Mouse (Mus musculus): ENCODE results near the gene Arrb1. TPM values are rescaled to one million over a fixed set of nuclear protein-coding genes. Genes with fewer than 3 reads are reported as not detected.
A peak's percentile ranks its signal among the peaks of the same experiment; 100 is the strongest.

The Arrb1 gene
- polyA plus RNA-seq, 1 experiment from 2014 or later: 5.3 TPM

- Histone ChIP-seq H3K4me3 (ENCODE audit: low read depth, low read length) (no peak overlapping the region), H3K4me2 (no peak overlapping the region), H3K36me3 (ENCODE audit: control insufficient read depth, insufficient read depth, low read length) (no peaks in the 10 kb centered on the region), H3K27me3 (ENCODE audit: control insufficient read depth, insufficient read depth, low read length) (peaks cover 21% of the 10 kb centered on the region), H3K4me1 (ENCODE audit: control insufficient read depth, insufficient read depth, low read length) (no peaks in the 10 kb centered on the region), H3K27ac (ENCODE audit: low read depth, low read length) (no peak overlapping the region), H3K9me3 (replicated peaks; ENCODE audit: control insufficient read depth, low read length) (no peaks in the 10 kb centered on the region), H3K9ac (ENCODE audit: low read depth, low read length) (no peak overlapping the region)
- no peak for ATAC-seq (replicated peaks; ENCODE audit: insufficient number of reproducible peaks, low FRiP score, low TSS enrichment)
- WGBS (ENCODE audit: insufficient replicate concordance): 63% methylated on average over 2 of the region's 2 CpGs
Measured at GRCm38 (mm10) chr7:99618264-99618663, 83.0 kb downstream of the Arrb1 start.

- WGBS (ENCODE audit: insufficient replicate concordance): 9% methylated on average over 3 of the region's 3 CpGs
- H3K9ac ChIP-seq (ENCODE audit: low read depth, low read length): no peak overlapping the region
- H3K27me3 ChIP-seq (ENCODE audit: control insufficient read depth, insufficient read depth, low read length): peaks cover 25% of the 10 kb centered on the region
- H3K4me2 ChIP-seq: no peak overlapping the region
- ATAC-seq (replicated peaks; ENCODE audit: insufficient number of reproducible peaks, low FRiP score, low TSS enrichment): no peak
- H3K4me3 ChIP-seq (ENCODE audit: low read depth, low read length): no peak overlapping the region
- H3K4me1 ChIP-seq (ENCODE audit: control insufficient read depth, insufficient read depth, low read length): no peaks in the 10 kb centered on the region
- no peak overlapping the region for H3K27ac ChIP-seq (ENCODE audit: low read depth, low read length)
- no peaks in the 10 kb centered on the region for H3K36me3 ChIP-seq (ENCODE audit: control insufficient read depth, insufficient read depth, low read length)
- no peaks in the 10 kb centered on the region for H3K9me3 ChIP-seq (replicated peaks; ENCODE audit: control insufficient read depth, low read length)
Measured at GRCm38 (mm10) chr7:99618860-99619259, 83.6 kb downstream of the Arrb1 start.

- Histone ChIP-seq H3K9ac (ENCODE audit: low read depth, low read length) (peak overlapping the region; percentile 54), H3K27me3 (ENCODE audit: control insufficient read depth, insufficient read depth, low read length) (peaks cover 85% of the 10 kb centered on the region), H3K4me2 (peak overlapping the region; percentile 92), H3K4me3 (ENCODE audit: low read depth, low read length) (peak overlapping the region; percentile 56), H3K4me1 (ENCODE audit: control insufficient read depth, insufficient read depth, low read length) (peaks cover 16% of the 10 kb centered on the region), H3K36me3 (ENCODE audit: control insufficient read depth, insufficient read depth, low read length) (no peaks in the 10 kb centered on the region), H3K27ac (ENCODE audit: low read depth, low read length) (no peak overlapping the region), H3K9me3 (replicated peaks; ENCODE audit: control insufficient read depth, low read length) (no peaks in the 10 kb centered on the region)
- ATAC-seq (replicated peaks; ENCODE audit: insufficient number of reproducible peaks, low FRiP score, low TSS enrichment): peak; percentile 74
- under 1% methylated on average over 81 of the region's 81 CpGs for WGBS (ENCODE audit: insufficient replicate concordance)
Measured at GRCm38 (mm10) chr7:99625722-99626375, 90.6 kb downstream of the Arrb1 start.

GRCm38 (mm10) chr7:99626376-99627270, 91.4 kb downstream of the Arrb1 start, which contains the start of gene Tpbgl:
TSS of gene Tpbgl (minus strand) at chr7:99627103.
- Histone ChIP-seq H3K4me2 (peak within 1 kb of the TSS; percentile 92), H3K9me3 (replicated peaks; ENCODE audit: control insufficient read depth, low read length) (no peaks in the 10 kb centered on the region), H3K9ac (ENCODE audit: low read depth, low read length) (peak within 1 kb of the TSS; percentile 54), H3K27ac (ENCODE audit: low read depth, low read length) (no peak within 1 kb of the TSS), H3K36me3 (ENCODE audit: control insufficient read depth, insufficient read depth, low read length) (no peaks in the 10 kb centered on the region), H3K4me3 (ENCODE audit: low read depth, low read length) (peak within 1 kb of the TSS; percentile 56), H3K27me3 (ENCODE audit: control insufficient read depth, insufficient read depth, low read length) (peaks cover 86% of the 10 kb centered on the region), H3K4me1 (ENCODE audit: control insufficient read depth, insufficient read depth, low read length) (peaks cover 16% of the 10 kb centered on the region)
- 0 out of 2 replicates have a peak, but pooled peaks have one; percentile 14 for ATAC-seq (replicated peaks; ENCODE audit: insufficient number of reproducible peaks, low FRiP score, low TSS enrichment)
- WGBS (ENCODE audit: insufficient replicate concordance): under 1% methylated on average over 70 of the region's 83 CpGs

GRCm38 (mm10) chr7:99627366-99627765, 92.1 kb downstream of the Arrb1 start:
- Histone ChIP-seq H3K9ac (ENCODE audit: low read depth, low read length) (no peak overlapping the region), H3K9me3 (replicated peaks; ENCODE audit: control insufficient read depth, low read length) (no peaks in the 10 kb centered on the region), H3K4me3 (ENCODE audit: low read depth, low read length) (peak overlapping the region; percentile 56; the same call in 1 of the 2 replicates), H3K27ac (ENCODE audit: low read depth, low read length) (no peak overlapping the region), H3K4me2 (peak overlapping the region; percentile 92), H3K36me3 (ENCODE audit: control insufficient read depth, insufficient read depth, low read length) (no peaks in the 10 kb centered on the region), H3K4me1 (ENCODE audit: control insufficient read depth, insufficient read depth, low read length) (peaks cover 16% of the 10 kb centered on the region), H3K27me3 (ENCODE audit: control insufficient read depth, insufficient read depth, low read length) (peaks cover 84% of the 10 kb centered on the region)
- no peak for ATAC-seq (replicated peaks; ENCODE audit: insufficient number of reproducible peaks, low FRiP score, low TSS enrichment)
- WGBS (ENCODE audit: insufficient replicate concordance): 9% methylated on average over 7 of the region's 7 CpGs

- H3K27ac ChIP-seq (ENCODE audit: low read depth, low read length): no peak overlapping the region
- WGBS (ENCODE audit: insufficient replicate concordance): 12% methylated on average over 6 of the region's 6 CpGs
- no peak for ATAC-seq (replicated peaks; ENCODE audit: insufficient number of reproducible peaks, low FRiP score, low TSS enrichment)
- no peaks in the 10 kb centered on the region for H3K9me3 ChIP-seq (replicated peaks; ENCODE audit: control insufficient read depth, low read length)
- H3K4me1 ChIP-seq (ENCODE audit: control insufficient read depth, insufficient read depth, low read length): no peaks in the 10 kb centered on the region
- no peaks in the 10 kb centered on the region for H3K36me3 ChIP-seq (ENCODE audit: control insufficient read depth, insufficient read depth, low read length)
- H3K9ac ChIP-seq (ENCODE audit: low read depth, low read length): no peak overlapping the region
- no peak overlapping the region for H3K4me2 ChIP-seq
- H3K27me3 ChIP-seq (ENCODE audit: control insufficient read depth, insufficient read depth, low read length): peaks cover 47% of the 10 kb centered on the region
- H3K4me3 ChIP-seq (ENCODE audit: low read depth, low read length): no peak overlapping the region
Measured at GRCm38 (mm10) chr7:99632286-99632685, 97.0 kb downstream of the Arrb1 start.

- Histone ChIP-seq H3K27me3 (ENCODE audit: control insufficient read depth, insufficient read depth, low read length) (peaks cover 29% of the 10 kb centered on the region), H3K9me3 (replicated peaks; ENCODE audit: control insufficient read depth, low read length) (no peaks in the 10 kb centered on the region), H3K9ac (ENCODE audit: low read depth, low read length) (no peak overlapping the region), H3K27ac (ENCODE audit: low read depth, low read length) (no peak overlapping the region), H3K4me2 (no peak overlapping the region), H3K4me3 (ENCODE audit: low read depth, low read length) (no peak overlapping the region), H3K4me1 (ENCODE audit: control insufficient read depth, insufficient read depth, low read length) (no peaks in the 10 kb centered on the region), H3K36me3 (ENCODE audit: control insufficient read depth, insufficient read depth, low read length) (no peaks in the 10 kb centered on the region)
- ATAC-seq (replicated peaks; ENCODE audit: insufficient number of reproducible peaks, low FRiP score, low TSS enrichment): no peak
- WGBS (ENCODE audit: insufficient replicate concordance): 69% methylated on average over 8 of the region's 8 CpGs
Measured at GRCm38 (mm10) chr7:99633966-99634665, 98.8 kb downstream of the Arrb1 start.

GRCm38 (mm10) chr7:99641245-99641644, 106.0 kb downstream of the Arrb1 start:
- Histone ChIP-seq H3K4me3 (ENCODE audit: low read depth, low read length) (no peak overlapping the region), H3K9ac (ENCODE audit: low read depth, low read length) (no peak overlapping the region), H3K4me2 (no peak overlapping the region), H3K36me3 (ENCODE audit: control insufficient read depth, insufficient read depth, low read length) (no peaks in the 10 kb centered on the region), H3K27ac (ENCODE audit: low read depth, low read length) (no peak overlapping the region), H3K27me3 (ENCODE audit: control insufficient read depth, insufficient read depth, low read length) (peaks cover 4% of the 10 kb centered on the region; the same call in 1 of the 2 replicates), H3K4me1 (ENCODE audit: control insufficient read depth, insufficient read depth, low read length) (peaks cover 5% of the 10 kb centered on the region), H3K9me3 (replicated peaks; ENCODE audit: control insufficient read depth, low read length) (no peaks in the 10 kb centered on the region)
- no peak for ATAC-seq (replicated peaks; ENCODE audit: insufficient number of reproducible peaks, low FRiP score, low TSS enrichment)
- 31% methylated on average over 4 of the region's 4 CpGs for WGBS (ENCODE audit: insufficient replicate concordance)
